Mouse (Mus musculus) cerebellum, adult 11-12 months (tissue): ENCODE results near the gene Cfl1.
"Not testable (repeated sequence)": the region's sequence is repeated elsewhere in the genome, so short reads cannot be mapped to it uniquely, and the experiment has no call there.

Experiments used
- DNase-seq: peaks from one replicate; pipeline ENCODE4 v3.0.0; 2022

The Cfl1 gene

DNA sequence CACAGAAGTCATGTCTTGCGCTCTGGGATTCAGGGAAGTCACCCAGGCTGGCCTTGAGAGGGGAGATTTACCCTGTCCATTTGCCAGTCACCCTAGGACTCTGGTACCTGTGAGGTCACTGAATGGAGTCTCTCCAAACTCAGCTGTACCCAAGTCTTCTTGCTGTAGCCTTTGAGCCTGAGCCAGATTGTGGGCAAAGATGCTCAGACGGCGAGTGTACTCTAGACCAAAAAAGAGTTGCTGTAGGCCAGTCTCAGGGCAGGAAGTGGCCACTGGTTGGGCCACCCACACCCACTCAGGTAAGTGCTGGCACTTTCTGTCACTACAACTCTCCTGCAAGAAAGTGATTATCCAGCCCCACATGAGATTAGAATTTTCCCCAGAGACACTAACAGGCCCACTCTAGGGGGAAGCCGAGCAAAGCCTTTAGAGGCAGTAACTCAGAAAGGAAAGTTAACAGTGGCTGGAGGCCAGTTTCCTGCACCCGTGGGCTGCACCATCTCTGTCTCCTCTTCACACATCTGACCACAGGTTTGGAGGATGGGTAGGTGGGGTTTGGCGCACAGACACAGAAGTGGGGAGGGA is 23.2 kb upstream of the Cfl1 start:
- no peak for DNase-seq

DNA sequence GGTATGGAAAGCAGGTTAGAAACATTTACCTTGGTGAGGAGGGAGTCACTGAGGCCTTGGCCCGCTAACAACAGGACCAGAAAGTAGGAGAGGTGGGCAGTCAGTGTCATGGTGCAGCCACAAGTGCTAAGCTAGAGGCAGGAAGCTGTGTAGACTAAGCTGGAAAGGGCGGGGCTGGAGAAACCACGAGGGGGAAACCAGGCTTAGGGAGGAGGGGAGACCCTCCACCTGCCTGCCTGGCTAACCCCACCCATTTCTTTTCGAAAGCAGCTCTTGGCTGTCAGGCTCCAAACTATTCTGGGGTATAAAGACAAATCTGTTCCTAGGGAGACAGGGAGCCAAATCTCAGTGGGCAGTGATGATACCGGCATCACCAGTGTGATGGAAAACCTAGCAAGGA is 21.9 kb upstream of the Cfl1 start, which contains the start of gene Ctsw:
Gene Ctsw (minus strand): TSS at position 134 of the 400 bp plus-strand sequence.
- no peak for DNase-seq

DNA sequence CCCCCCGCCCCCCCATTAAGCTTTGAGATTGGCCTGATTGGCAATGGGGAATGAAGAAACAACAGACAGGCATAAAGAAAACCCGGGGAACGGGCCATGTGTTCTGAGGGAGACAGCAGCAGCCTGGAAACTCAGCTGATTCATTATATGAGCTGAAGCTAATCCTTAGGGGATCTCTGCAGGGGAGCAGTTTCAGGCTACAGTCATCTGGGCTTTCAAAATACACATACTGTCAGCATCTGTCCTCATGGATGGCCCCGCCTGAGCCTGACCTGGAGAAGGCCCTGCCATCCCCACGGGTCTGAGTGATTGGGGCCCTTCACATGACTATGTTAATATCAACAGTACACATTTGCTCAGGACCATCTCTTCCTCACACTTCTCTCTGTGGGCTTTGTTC is 18.4 kb upstream of the Cfl1 start:
- no peak for DNase-seq

DNA sequence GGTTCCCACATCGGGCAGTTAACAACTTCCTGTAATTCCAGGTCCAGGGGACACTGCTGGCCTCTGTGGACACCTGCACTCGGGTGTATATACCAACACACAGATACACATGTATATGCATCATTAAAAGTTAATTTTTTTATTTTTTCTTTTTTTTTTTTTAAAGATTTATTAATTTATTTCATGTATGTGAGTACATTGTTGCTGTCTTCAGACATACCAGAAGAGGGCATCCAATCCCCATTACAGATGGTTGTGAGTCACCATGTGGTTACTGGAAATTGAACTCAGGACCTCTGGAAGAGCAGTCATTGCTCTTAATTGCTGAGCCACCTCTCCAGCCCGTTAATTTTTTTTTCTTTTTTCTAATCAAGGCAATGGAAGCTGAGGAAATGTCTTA is 17.4 kb upstream of the Cfl1 start:
- DNase-seq: no peak

DNA sequence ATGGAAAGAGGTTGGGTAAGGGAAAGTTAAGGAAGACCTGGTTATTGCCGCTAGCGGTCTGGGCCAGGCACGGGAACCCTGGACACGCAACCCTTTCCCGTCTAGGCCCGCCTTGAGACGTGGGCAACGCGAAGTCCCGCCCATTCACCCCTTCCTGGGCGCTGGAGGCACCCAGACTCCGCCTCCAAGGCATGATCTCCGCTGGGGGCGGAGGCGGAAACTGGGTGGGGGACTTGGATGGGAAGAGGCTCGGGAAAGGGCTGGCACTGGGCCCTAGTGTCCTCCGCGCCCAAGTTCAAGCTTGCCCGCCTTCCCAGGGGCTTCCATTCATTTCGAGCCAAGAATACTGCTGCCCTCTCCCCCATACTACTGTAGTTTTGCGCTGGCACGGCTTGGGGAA is 16.5 kb upstream of the Cfl1 start, which contains the start of gene Efemp2:
Gene Efemp2 (plus strand): TSS at position 235 of the 400 bp plus-strand sequence.
- peak; percentile 79 for DNase-seq

DNA sequence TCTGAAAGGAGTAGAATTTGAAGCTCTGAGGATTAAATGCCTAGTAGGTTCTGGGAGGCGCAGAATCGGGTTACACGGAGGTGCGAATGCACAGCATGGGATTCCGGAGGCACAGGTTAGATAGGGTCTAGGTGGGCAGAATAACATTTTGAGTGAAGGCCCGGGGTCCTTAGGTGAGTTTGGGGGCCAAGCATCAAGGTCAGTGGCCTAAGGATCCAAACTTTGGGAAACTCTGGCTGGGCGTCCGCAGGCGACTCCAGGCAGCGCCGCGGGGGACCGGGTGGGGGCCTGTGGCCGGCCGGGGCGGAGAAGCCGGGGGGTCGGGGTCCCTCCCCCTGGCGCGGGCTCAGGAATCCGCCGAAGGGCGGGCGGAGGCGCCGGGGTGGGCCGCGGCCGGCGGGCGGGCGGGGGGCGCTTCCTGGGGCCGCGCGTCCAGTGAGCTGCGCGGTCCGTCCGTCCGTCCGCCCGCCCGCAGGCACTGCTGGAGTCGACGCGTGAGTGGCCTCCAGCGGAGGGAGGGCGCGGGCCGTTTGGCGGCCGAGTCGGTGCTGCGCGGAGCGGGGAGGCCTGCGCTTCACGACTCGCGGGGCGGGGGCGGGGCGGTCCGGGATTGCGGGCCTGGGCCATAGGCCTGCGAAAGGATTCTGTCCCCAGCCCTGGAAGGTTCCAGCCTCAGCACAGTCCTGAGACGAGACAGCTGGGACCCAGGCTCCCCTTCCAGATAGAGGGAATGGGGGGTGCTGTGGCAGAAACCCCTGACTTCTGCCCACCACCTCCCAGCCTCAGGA is 15.8 kb upstream of the Cfl1 start:
- DNase-seq: no peak

DNA sequence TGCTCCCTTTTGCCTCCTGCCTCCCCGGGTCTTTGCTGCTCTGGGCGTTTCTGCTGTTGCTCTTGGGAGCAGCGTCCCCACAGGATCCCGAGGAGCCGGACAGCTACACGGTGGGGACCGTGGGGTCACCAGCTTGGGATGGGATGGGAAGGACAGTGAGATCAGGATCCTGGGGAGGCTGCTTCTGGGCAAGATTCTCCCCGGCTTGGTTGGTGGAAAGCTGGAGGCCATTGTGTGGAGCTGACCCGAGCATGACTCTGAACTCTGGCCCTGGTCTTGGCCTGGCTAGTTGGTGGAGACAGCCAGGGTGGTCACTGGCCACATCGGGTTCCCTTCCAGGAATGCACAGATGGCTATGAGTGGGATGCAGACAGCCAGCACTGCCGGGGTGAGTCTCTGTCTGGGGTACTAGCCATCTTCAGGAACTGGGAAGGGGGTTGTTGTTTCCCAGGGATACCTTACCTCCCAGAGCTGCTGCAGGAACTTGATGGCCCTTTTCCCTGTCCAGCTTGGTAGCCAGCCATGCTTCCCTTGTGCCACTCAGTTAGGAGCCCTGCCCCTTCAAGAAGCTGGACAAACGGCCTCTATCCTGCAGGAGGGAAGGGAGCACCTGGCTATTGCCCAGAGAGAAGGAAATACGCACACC is 15.1 kb upstream of the Cfl1 start:
- DNase-seq: peak; percentile 68

DNA sequence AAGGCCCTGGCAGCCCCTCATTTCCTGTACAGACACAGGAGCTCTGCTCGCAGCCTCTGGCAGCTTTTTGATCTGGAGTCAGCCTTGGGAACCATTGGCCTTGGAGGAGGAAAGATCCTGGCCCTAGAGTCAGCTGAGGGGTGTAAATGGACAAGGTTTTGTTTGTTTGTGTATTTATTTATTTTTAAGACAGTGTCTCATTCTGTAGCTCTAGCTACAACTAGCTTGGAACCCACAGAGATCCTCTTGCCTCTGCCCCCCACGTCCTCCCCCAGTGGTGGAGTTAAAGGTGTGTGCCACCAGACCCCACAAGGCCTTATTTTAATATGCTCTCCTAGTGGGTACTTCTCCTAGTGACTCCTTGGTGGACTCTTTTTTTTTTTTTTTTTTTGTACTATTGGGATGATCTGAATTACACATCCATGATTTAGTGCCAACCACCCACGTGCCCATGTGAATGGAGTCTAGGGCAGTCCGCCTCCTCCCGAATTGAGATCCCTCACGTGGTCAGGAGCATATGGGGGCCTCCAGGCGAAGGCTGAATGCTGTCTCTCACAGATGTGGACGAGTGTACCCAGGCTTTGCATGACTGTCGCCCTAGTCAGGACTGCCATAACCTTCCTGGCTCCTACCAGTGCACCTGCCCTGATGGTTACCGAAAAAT is 13.1 kb upstream of the Cfl1 start:
- DNase-seq: peak; percentile 58

DNA sequence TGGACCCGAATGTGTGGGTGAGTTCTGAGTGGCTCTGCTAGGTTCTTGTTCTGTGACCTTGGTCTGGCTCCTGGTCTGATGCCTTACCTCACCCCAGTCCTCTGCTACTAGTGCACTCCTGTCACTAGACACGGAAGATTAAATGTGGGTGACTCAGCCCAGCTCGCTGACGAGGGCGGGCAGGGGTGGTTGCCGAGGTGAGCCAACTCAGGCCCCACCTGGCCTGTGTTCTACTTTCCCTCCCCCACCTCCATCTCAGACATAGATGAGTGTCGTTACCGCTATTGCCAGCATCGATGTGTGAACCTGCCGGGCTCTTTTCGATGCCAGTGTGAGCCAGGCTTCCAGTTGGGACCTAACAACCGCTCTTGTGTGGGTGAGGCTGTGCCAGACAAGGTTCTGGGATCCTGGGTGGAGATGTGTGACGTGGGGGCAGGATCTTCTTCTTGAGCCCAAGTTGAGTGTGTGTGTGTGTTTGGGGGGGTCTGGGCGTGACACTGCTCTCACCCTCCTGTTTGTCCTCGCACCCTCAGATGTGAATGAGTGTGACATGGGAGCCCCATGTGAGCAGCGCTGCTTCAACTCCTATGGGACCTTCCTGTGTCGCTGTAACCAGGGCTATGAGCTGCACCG is 12.5 kb upstream of the Cfl1 start:
- peak; percentile 56 for DNase-seq

DNA sequence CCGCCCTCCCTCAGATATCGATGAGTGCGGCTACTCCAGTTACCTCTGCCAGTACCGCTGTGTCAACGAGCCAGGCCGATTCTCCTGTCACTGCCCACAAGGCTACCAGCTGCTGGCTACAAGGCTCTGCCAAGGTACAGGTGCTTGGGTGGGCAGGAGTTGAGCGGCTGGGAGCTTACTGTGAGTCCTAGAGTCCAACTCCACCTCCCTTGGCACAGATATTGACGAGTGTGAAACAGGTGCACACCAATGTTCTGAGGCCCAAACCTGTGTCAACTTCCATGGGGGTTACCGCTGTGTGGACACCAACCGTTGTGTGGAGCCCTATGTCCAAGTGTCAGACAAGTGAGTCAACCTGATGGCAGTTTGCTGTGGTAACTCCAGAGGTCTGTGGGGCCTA is 10.2 kb upstream of the Cfl1 start:
- peak; percentile 54 for DNase-seq

DNA sequence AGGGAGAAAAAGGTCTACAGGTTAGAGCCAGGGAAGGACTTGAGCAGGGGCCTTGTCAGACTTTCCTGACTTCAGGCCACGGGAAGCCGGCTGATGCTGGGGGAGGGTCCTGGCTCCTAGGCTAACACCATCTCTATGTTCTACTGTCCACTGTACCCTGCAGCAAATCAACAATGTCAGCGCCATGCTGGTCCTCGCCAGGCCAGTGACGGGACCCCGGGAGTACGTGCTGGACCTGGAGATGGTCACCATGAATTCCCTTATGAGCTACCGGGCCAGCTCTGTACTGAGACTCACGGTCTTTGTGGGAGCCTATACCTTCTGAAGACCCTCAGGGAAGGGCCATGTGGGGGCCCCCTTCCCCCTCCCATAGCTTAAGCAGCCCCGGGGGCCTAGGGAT is 8.9 kb upstream of the Cfl1 start:
- peak; percentile 45 for DNase-seq

DNA sequence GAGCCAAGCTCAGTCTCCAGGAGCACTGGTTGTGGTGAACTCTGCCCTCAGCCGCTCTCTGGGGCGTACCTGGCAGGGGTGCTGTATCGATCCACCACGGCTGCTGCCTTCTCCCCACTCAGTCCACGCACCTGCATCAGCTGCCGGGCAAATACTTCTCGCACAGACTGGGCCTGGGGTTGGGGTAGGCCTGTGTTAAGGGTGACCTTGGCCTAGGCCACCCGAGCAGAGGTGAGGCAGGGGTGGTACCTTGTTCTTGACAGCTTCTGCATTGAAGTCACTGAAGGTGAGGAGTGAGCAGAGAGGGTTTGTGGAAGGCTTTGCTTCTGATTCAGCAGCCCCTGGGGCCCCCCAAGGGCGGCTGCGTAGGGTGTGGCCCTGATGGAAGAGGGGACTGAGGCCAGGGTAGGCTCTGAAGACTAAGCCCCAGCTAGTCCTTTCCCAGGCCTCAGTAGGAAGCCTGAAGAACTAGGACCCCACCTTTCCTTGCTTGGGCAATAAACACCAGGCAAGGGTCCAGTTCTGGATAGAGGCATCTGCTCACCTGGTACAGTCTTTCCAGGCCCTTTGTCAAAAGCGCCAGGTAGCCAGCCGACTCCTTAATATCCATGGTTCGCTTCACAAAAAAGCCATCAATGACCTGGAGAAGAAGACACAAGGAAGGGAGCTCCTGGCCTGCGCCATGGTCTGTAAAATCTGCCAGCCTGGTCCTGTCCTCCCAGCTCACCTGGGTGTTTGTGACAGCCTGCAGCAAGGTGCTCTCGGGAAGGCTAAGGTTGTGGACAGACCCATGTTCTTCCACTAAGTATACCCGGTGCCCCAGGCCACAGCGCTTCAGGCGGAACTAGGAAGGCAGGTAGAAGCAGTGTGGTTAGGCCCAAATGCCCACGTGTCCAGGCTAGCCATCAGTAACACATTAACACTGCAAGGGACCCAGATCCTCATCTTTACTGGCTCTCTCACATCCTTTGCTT is 6.6 kb upstream of the Cfl1 start:
- DNase-seq: peak; percentile 64

DNA sequence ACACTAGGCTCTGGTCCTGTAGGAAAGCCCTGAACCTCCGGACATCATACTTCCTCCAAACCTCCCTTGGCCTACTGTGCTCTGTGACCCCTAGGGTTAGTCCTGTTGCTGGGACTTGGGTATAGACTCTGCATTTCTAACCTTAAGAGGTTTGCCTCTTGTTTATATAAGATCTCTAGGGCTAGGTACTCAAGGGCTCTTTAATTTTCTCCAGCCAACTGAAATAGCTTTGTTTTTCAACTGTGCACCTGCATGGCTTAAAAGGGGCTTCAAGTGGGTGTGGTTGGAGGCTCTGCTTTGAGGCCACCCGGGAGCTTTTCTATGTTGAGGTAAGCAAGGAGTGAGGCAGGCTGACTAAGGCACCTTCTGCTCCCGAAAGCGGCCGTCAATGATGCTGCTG is 5.8 kb upstream of the Cfl1 start:
- DNase-seq: no peak

DNA sequence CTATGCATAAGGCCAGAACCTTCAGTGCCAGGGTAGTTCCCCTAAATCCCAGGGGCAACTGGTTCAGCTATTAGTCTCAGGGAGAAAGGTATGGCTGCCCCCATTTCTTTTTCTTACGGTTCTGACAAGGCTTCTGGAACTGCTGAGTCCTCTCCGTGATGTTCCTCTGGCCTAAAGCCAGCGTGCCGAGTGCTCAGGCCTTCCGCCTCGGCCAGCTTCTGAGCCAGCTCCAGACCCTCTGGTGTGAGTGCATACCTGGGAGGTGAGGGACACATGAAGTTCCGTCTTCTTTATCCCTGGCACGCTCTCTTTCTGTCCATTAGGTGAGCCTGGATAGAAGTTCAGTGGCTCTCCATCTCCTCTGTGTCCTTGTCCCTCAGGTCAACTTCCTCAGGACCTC is 4.9 kb upstream of the Cfl1 start:
- DNase-seq: peak; percentile 81

DNA sequence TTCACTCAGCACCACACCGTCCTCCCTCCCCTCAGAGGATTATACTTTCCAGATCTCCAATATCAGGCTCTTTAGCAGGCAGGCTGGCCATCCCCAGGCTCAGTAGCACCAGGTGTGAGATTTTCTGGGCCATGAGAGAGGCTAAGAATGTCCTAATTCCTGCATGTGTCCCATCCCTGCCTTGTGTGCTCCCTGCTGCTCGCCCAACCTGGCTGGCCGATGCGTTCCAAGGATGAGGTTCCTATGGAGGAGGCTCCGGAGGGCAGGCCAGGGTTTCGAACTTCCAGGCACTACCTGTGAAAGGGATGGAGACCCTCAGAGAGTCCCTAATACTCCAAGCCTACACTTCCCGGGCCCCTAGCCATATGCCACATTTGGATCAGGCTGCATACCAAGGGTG is 4.4 kb upstream of the Cfl1 start:
- peak; percentile 92 for DNase-seq

DNA sequence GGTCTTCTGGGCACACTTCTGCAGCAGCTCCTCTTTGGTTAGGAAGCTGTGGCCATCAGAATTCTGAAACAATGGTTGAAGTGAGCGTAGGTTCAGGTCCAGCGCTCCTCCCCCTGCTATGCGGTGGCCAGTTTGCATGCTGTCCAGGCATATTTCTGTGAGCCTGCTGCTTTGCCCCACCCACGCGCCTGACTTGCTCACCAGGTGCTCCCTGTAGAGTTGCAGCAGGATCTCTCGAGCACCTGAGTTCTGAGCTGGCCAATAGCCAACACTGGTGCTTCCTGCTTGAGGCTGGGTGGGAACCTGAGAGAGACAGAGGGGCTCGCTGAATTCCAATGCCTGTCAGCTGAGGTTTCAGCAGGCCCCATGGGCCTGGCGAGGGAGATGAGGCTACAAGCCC is 4.0 kb upstream of the Cfl1 start:
- peak; percentile 88 for DNase-seq

DNA sequence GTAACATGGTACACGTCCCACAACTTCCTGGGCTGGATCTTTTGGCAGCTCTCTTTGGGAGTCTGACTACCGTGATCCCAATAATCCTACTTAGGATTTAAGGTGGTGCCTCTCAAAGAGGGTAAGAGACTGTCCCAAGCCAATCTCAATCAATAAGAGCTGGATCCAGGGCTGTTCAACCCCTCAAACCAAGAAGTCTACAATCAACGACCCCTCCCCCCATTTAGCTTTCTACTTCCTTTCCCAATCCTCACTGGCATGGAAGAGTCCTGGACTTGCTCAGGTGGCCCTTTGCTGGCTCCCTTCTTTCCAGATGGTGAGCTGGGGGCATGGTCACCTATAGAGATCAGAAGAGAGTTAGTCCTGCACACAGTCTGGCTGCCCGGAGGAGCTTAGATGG is 3.5 kb upstream of the Cfl1 start:
- DNase-seq: peak; percentile 66

DNA sequence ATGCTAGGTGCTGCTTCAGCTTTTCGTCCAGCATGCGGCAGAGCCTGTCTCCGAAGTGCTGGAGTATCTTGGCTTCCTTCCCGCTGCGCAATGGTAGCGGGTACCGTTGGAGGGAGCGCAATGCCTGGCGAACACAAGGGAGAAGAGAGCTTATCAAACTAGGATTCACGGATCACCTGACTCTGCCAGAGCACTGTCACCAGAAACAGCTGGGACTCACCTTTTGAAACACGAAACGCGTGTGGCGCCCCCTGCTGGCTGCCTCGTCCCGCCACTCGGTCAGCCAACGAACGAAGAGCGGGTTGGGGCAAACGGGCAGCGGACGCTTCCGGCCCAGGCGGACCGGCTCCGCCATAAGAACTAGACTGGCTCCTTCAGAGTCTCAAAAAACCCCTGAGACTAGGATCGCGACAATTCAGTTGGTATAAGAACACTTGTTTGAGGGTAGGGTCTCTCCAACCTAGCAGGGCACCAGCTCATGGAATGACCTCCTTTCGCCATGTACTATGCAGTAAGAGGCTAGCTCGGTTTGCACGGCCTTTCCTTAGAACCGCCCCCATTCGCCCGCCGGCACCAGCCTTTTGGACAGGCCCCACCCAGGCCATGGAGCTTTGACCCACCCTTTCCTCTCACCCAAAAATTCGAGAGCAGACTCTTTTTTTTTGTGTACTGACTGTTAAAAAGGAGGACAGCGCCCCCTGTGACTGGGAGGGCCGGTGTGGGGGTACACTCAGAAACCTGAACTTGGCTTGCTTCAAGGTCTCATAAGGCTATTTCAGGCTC is 2.3 kb upstream of the Cfl1 start, which contains the start of gene Mus81:
Gene Mus81 (minus strand): TSS at position 635 of the 783 bp plus-strand sequence.
- DNase-seq: peak; percentile 98

DNA sequence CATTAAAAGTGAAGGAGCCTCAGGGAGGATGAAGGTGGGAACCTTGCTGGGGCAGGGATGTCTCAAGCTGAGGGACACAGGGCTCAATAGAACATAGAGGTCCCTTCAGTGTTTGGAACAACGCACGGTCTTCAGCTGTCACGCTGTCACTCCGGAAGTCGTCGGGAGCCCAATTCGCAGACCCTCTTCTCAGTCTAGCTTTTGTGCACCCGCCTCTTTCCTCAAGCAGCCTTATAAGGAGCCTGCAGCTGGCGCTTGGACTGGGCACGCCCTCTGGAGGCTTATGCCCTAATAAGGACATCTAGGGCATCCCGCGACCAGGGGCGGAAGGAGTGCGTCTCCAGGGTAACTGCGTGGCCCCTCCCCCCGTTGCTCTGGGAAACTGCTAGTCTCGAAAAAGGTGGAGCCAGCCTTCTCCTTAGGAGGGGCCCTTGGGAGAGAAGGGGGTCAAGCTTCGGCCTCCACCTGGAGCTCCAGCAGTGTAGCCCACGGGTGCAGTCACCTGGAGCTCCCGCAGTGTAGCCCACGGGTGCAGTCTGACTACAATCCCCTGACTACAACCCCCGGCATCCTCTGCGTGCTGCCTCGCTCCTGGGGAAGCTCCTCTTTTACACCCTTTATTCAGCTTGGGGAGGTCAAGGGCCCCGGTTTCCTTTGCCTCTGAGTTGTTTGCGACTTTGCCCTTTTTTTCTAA is 1.2 kb upstream of the Cfl1 start:
- peak; percentile 96 for DNase-seq

DNA sequence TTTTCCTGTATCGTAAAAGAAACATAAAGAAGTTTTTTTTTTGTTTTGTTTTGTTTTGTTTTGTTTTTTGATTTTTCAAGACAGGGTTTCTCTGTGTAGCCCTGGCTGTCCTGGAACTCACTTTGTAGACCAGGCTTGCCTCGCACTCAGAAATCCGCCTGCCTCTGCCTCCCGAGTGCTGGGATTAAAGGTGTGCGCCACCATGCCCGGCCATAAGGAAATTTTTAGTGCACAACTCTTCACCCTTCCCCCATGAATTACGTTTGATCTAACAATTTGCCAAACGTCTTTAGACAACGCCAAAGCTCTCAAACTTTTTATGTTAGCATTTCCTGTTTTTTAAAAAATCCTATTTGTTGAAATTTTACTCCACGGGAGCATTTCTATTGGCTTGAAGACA is 534 bp upstream of the Cfl1 start:
- not testable (repeated sequence) for DNase-seq
